Mouse (Mus musculus) cerebellum, adult 2 months (tissue): ENCODE data around the gene Tfip11.

Source experiments
- CTCF ChIP-seq: fragments of 200-500 bp; IDR thresholded peaks from 2 replicates; pipeline ENCODE4 v1.5.1; 2011; ENCODE audit warnings: low read depth, mild to moderate bottlenecking, control low read depth, low read length, moderate library complexity, borderline replicate concordance; ENCODE audit not compliant: insufficient read depth
- POLR2A ChIP-seq: fragments of 200-500 bp; IDR thresholded peaks from 2 replicates; pipeline ENCODE4 v1.6.1; 2011; ENCODE audit warnings: low read length, control low read depth, borderline replicate concordance; ENCODE audit not compliant: insufficient read depth

DNA sequence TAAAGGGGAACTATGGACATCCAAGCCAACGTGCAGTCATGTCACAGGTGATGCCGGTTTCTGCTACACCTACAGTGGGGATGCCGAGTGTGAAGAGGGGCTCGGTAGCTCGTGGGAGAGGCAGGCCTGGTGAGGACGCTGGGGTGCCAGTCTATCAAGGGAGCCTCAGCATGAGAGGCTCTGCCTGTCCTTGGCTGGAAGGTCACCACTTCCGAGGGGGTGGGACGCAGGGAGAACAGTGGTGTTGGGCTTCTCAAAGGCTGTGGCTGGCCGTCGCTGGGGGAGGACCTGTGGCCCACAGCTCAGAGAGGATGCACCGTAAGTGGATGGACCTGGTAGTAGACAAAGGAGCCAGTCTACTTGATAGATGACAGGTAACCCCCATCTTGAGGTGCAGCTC, 55.0 kb downstream of the Tfip11 start:
- TF ChIP-seq POLR2A (no peak), CTCF (no peak)
